Mouse (Mus musculus): ENCODE measurements around the gene Hist1h2br.
"Not testable (repeated sequence)": the region's sequence is repeated elsewhere in the genome, so short reads cannot be mapped to it uniquely, and the experiment has no call there.

The Hist1h2br gene

GRCm38 (mm10) chr13:21846356-21846755 is 12.8 kb downstream of the Hist1h2br start:
- DNase-seq (ENCODE audit: extremely low spot score) = not testable (repeated sequence)

DNA sequence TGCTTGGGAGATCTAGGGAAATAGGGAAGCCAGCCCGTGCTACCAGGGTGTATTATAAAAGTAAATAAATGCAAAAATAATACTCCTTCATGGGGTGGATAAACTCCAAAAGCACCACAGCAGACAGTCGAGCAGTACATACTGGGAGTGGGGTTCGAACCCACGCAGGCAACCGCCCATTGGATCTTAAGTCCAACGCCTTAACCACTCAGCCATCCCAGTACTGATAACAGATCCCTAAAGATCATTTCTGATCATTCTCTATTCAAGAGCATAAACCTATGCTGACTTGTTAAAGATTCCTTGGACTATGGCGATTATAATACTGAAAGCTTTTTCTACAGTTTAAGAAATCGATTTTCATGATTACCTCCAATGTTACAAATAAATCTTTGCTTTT is 14.3 kb downstream of the Hist1h2br start:
- DNase-seq (ENCODE audit: extremely low spot score) = peak; percentile 80

DNA sequence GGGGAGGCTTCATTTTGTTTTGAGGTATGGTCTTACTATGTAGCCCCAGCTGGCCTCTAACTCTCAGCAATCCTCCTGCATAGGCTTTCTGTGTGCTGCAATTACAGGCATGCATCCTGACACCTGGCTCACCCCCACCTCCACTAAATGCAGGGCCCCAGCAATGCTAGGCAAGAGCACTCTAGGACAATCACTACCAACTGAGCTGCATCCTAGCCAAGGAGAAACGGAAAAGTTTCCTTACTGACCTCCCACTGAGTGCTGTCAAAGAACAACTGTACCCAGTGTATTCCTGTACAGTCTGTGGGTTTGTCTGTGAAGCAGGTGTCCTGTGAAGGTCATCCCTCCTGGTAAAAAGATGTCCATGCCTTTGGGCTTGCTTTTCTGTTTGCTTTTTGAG is 17.2 kb downstream of the Hist1h2br start:
- DNase-seq (ENCODE audit: extremely low spot score) = not testable (repeated sequence)

GRCm38 (mm10) chr13:21852215-21852945 is 18.8 kb downstream of the Hist1h2br start:
- DNase-seq (ENCODE audit: extremely low spot score) = no peak

- peak; percentile 94 for DNase-seq (ENCODE audit: extremely low spot score)
Observed at GRCm38 (mm10) chr13:21855146-21855545, 21.6 kb downstream of the Hist1h2br start.

DNA sequence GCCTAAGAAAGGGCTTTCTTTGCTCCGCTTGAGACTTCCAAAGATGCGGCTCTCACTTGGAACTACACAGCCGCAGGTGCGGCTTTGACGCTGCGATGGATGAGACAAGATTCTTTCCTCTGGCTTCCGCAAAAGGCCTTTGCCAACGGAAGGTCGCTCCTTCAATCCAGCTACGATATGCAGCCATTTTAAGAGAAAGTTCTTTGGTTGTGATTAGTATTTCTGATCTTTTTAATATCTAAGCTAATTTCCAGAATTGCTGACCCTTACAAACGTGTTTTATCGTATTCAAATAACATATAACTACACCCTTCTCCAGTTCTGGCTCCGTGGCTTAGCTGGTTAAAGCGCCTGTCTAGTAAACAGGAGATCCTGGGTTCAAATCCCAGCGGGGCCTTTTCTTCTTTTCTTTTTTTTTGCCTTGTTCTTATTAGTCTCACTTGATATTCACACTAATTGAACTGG is 22.2 kb downstream of the Hist1h2br start:
- DNase-seq (ENCODE audit: extremely low spot score) = peak; percentile 90

DNA sequence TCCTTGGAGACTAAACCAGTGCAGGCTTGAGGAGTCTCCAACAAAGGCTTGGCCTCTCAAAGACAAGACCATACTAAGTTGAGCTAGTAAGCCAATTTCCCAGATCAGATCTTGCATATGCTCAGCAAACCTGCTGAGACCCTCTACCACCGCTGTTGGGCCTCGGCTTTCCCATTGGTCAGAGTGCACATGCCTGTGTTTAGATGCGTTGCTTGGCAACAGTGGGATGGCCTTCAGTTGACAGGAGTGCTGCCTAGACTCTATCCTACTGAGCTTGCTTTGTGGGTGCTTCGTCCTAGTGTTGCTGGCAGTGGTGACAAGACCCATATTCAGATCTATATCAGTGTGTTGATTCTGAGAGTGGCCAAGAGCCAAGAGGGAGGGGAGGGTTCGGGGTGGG is 28.1 kb downstream of the Hist1h2br start:
- DNase-seq (ENCODE audit: extremely low spot score) = no peak

DNA sequence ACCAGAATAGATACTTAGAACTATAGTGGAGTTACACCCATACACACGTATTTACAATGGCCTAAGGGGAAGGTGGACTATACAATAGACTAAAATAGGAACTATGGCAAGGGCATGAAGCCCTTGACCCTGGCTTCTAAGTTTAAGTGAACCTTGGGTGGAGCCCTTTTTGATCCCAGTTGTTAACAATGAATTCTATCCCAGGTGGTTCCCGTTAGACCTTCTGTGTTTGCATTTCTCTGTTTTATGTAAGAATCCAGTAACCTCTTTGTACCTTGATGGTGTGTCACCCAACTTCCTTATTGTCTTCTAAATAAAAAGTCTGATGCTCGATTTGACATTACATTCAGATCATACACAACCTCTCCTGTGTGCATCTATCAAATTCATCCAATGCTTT is 32.0 kb downstream of the Hist1h2br start:
- DNase-seq (ENCODE audit: extremely low spot score) = not testable (repeated sequence)

GRCm38 (mm10) chr13:21880735-21881134 is 47.2 kb downstream of the Hist1h2br start:
- no peak for DNase-seq (ENCODE audit: extremely low spot score)

- peak; percentile 86 for DNase-seq (ENCODE audit: extremely low spot score)
Observed at GRCm38 (mm10) chr13:21881878-21882669, 48.5 kb downstream of the Hist1h2br start.

DNA sequence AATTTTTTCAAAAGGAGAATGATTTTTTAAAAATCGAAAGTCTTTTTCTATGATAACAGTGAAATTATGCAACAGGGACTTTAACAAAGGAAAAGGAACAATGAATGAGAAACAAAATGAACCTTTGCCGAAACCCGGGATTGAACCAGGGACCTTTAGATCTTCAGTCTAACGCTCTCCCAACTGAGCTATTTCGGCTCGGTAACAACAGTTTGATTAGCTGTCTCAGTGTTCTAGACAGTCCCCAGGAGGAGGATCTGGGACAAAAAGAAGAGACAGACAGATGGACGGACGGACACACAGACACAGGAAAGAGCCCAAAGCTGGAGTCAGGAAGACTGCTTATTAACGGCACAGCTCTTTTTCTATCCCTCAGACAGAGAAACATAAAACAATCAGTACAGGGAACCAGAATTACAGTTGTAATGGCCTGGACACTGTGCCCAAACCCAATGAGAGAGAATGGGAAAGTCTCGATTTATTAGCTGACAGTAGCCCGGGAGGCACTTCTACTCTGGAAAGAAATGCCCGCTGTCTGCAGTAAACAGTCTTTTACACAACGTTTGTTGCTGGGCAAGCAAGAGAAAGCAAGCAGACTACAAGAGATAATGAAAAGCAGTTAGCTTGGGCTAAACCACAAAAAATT is 49.3 kb downstream of the Hist1h2br start:
- peak; percentile 95 for DNase-seq (ENCODE audit: extremely low spot score)

GRCm38 (mm10) chr13:21883407-21883806 is 49.9 kb downstream of the Hist1h2br start:
- no peak for DNase-seq (ENCODE audit: extremely low spot score)

DNA sequence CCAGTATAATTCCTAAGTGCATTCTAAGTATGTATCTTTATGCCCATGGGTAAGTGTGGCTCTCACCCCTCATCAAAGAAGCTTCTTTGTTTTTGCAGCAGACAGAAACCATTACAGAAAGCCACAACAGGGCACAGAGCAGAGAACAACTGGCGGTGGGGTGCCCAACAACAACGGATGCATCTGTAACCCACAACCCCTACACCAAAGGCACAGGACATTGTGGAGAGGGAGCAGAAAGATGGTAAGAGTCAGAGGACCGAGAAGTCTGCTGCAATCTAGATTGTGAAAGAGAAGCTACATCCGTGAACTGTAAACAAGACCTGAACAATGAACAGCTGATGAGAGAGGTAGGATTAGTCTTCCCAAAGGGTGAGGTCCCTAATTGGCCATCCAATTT is 51.0 kb downstream of the Hist1h2br start:
- no peak for DNase-seq (ENCODE audit: extremely low spot score)

All from embryo, embryonic 9.5 days (tissue).